Mouse (Mus musculus) forebrain, postnatal 0 days (tissue): ENCODE results near the gene Gm20671. TPM values are rescaled to one million over a fixed set of nuclear protein-coding genes. Genes with fewer than 3 reads are reported as not detected.
"Not testable (repeated sequence)": the region's sequence is repeated elsewhere in the genome, so short reads cannot be mapped to it uniquely, and the experiment has no call there.

Experiments used
- ATAC-seq: fragments of 200-750 bp; cut with Nextera tagmentation; 2 replicates; pipeline ENCODE4 v1.8.0; 2017; ENCODE audit warnings: mild to moderate bottlenecking, moderate library complexity
- DNase-seq: peaks from one replicate; pipeline ENCODE4 v3.0.0-alpha.2; 2015
- H3K27ac ChIP-seq: fragments of 300-500 bp; sonication (generic); 2 replicates; pipeline ENCODE4 v1.5.1; 2014; ENCODE audit warnings: low read depth, mild to moderate bottlenecking, antibody characterized with exemption, low read length, moderate library complexity, mixed read lengths
- H3K27me3 ChIP-seq: fragments of 300-500 bp; sonication (generic); 2 replicates; pipeline ENCODE4 v1.6.1; 2014; ENCODE audit warnings: mild to moderate bottlenecking, low read length, mixed read lengths; ENCODE audit not compliant: insufficient read depth
- H3K36me3 ChIP-seq: fragments of 300-500 bp; sonication (generic); 2 replicates; pipeline ENCODE4 v1.6.1; 2014; ENCODE audit warnings: mild to moderate bottlenecking, moderate library complexity; ENCODE audit not compliant: insufficient read depth
- H3K4me1 ChIP-seq: fragments of 300-500 bp; sonication (generic); 2 replicates; pipeline ENCODE4 v1.6.1; 2014; ENCODE audit warnings: antibody characterized with exemption; ENCODE audit not compliant: insufficient read depth
- H3K4me2 ChIP-seq: fragments of 300-500 bp; sonication (generic); 2 replicates; pipeline ENCODE4 v1.6.1; 2014; ENCODE audit warnings: low read depth, mild to moderate bottlenecking, moderate library complexity
- H3K4me3 ChIP-seq: fragments of 300-500 bp; sonication (generic); 2 replicates; pipeline ENCODE4 v1.5.1; 2014; ENCODE audit warnings: low read depth, low read length, mixed read lengths
- H3K9ac ChIP-seq: fragments of 300-500 bp; sonication (generic); 2 replicates; pipeline ENCODE4 v1.6.1; 2014; ENCODE audit warnings: mild to moderate bottlenecking
- H3K9me3 ChIP-seq: fragments of 300-500 bp; sonication (generic); 2 replicates; pipeline ENCODE4 v1.6.1; 2016; ENCODE audit warnings: low read length
- CTCF ChIP-seq: sonication (generic); IDR thresholded peaks from 2 replicates; pipeline ENCODE4 v1.5.1; 2016; ENCODE audit warnings: antibody characterized with exemption, control low read depth, low read depth
- WGBS: fragments of 180-500 bp; shearing (Covaris S2); extraction: QIAGEN DNeasy Blood & Tissue Kit; methylation state at CpG from one replicate; pipeline ENCODE4 v1.1.7; 2014; 5-methylcytosine and 5-hydroxymethylcytosine counted together
- polyA plus RNA-seq: library from polyadenylated mRNA; unstranded; fragments of >200 nt; fragmentation: Nextera tagmentation; extraction: Ambion mirVana; gene quantifications from 2 replicates; pipeline ENCODE4 v1.2.1, GENCODE M21; 2015
- total RNA-seq: library from RNA; depleted of rRNA; stranded (reverse); fragments of >200 nt; gene quantifications from 2 replicates; pipeline ENCODE4 v1.2.3, GENCODE M21; 2014

Gm20671 gene
- total and polyA plus RNA-seq, 2 experiments from 2014 or later = 3.0 TPM; not detected in 1

GRCm38 (mm10) chr5:32761566-32762140, 65.3 kb downstream of the Gm20671 start:
- no peak for TF ChIP-seq CTCF
- 87% methylated on average over 5 of the region's 5 CpGs for WGBS
- H3K27me3 ChIP-seq = no peaks in the 10 kb centered on the region
- ATAC-seq = no peak
- no peak overlapping the region for H3K4me2 ChIP-seq
- H3K4me3 ChIP-seq = no peak overlapping the region
- H3K27ac ChIP-seq = no peak overlapping the region
- no peaks in the 10 kb centered on the region for H3K9me3 ChIP-seq
- peaks cover 24% of the 10 kb centered on the region for H3K36me3 ChIP-seq
- no peak for DNase-seq
- H3K4me1 ChIP-seq = no peaks in the 10 kb centered on the region
- no peak overlapping the region for H3K9ac ChIP-seq

DNA sequence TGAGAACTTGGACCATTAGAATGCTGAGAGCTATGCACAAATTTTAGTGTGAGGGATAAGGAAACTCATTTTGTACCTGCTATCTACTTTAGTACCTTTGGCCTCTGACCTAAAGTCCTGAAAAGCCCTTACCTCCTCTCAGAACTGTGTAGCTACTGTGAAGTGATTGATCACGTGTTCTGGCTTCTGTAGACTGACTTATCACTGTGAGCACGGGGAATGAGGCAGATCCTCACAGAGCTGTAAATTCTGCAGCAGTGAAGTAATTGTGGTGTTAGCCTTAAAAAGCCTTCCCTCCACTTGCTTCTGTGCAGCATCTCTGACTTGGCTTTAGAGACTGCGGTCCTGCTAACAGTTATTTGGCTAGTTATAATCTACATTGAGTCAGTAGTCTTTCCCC, 66.1 kb downstream of the Gm20671 start:
- H3K4me2 ChIP-seq = no peak overlapping the region
- ATAC-seq = no peak
- no peaks in the 10 kb centered on the region for H3K4me1 ChIP-seq
- no peaks in the 10 kb centered on the region for H3K27me3 ChIP-seq
- no peak overlapping the region for H3K4me3 ChIP-seq
- TF ChIP-seq CTCF = no peak
- H3K36me3 ChIP-seq = peaks cover 21% of the 10 kb centered on the region
- WGBS = 98% methylated on average over 3 of the region's 3 CpGs
- no peak overlapping the region for H3K27ac ChIP-seq
- no peaks in the 10 kb centered on the region for H3K9me3 ChIP-seq
- DNase-seq = no peak
- H3K9ac ChIP-seq = no peak overlapping the region

DNA sequence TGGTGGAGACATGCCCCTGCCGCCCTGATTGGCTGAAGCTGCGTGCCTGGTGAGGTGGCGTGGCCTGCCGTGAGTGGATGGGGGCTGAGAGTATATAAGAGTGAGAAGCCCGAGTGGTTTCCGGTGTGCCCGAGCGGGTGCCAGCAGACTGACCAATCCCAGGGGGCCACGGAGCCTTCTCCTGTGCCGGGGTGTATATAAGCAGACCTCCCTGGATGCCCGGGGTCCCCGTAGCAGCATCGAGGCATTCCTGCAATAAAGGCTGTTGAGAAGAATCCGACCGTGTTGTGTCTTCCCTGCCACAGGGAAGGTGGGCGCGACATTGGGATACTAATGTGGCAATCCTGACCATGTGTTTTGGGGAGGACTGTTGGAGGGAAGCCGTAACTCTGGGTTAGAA, 66.6 kb downstream of the Gm20671 start:
- not testable (repeated sequence) for H3K4me1 ChIP-seq, H3K4me3 ChIP-seq, H3K27ac ChIP-seq, H3K4me2 ChIP-seq, ATAC-seq, DNase-seq, H3K9ac ChIP-seq, H3K9me3 ChIP-seq, H3K27me3 ChIP-seq
- peaks cover 21% of the 10 kb centered on the region for H3K36me3 ChIP-seq
- WGBS = 96% methylated on average over 18 of the region's 18 CpGs

DNA sequence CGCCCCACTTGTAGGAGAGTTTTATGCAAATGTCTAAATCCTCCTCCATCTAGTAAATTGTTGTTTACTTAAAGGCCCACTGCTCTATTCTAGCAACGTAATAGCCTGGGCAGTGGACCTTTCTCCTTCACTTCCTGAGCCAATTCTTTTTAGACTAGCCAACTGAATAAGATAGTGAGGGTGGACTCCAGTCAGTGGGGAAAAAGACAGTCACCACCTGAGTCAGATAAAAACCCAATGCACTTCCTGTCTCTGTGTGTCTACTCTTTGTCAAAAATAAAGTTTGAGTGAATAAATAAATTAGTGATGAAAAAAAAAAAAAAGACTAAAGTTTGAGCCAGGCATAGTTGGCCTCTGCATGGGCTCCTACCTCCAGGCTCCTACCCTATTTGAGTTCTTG, 67.2 kb downstream of the Gm20671 start:
- TF ChIP-seq CTCF = no peak
- no peak overlapping the region for H3K9ac ChIP-seq
- WGBS = 80% methylated on average over 2 of the region's 2 CpGs
- H3K4me2 ChIP-seq = no peak overlapping the region
- no peak for ATAC-seq
- no peaks in the 10 kb centered on the region for H3K9me3 ChIP-seq
- H3K36me3 ChIP-seq = peaks cover 20% of the 10 kb centered on the region
- DNase-seq = no peak
- H3K4me1 ChIP-seq = no peaks in the 10 kb centered on the region
- H3K27me3 ChIP-seq = no peaks in the 10 kb centered on the region
- H3K4me3 ChIP-seq = no peak overlapping the region
- H3K27ac ChIP-seq = no peak overlapping the region

DNA sequence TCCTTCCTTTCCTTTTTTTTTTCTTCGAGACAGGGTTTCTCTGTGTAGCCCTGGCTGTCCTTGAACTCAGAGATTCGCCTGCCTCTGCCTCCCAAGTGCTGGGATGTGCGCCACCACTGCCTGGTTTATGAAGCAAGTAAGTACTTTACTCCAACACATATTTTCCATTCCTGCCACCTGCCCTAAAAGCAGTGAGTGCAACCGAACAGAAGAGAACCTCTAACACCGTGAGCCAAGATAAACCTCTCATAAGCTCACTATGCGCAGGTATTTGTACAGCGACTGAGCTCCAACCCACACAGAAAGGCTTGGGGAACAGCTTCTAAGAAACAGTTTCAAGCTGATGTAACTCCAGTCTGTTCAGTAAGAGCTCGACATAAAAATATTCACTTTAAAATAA, 70.8 kb downstream of the Gm20671 start:
- TF ChIP-seq CTCF = no peak
- DNase-seq = no peak

GRCm38 (mm10) chr5:32751736-32752135, 75.2 kb downstream of the Gm20671 start:
- ATAC-seq = no peak
- no peak for DNase-seq
- Histone ChIP-seq H3K4me1 (no peaks in the 10 kb centered on the region), H3K4me3 (no peak overlapping the region), H3K9me3 (no peaks in the 10 kb centered on the region), H3K4me2 (no peak overlapping the region), H3K36me3 (no peaks in the 10 kb centered on the region), H3K27ac (no peak overlapping the region), H3K9ac (no peak overlapping the region), H3K27me3 (no peaks in the 10 kb centered on the region)
- TF ChIP-seq CTCF = no peak
- 40% methylated on average over 2 of the region's 2 CpGs for WGBS

More for the DNA sequence above, 70.8 kb downstream of the Gm20671 start:
- H3K4me3 ChIP-seq = no peak overlapping the region
- H3K27ac ChIP-seq = no peak overlapping the region
- WGBS = 95% methylated on average over 8 of the region's 8 CpGs
- no peaks in the 10 kb centered on the region; the same call in 1 of the 2 replicates for H3K36me3 ChIP-seq
- H3K9ac ChIP-seq = no peak overlapping the region
- no peaks in the 10 kb centered on the region for H3K4me1 ChIP-seq
- ATAC-seq = no peak
- no peaks in the 10 kb centered on the region for H3K27me3 ChIP-seq
- H3K9me3 ChIP-seq = no peaks in the 10 kb centered on the region
- no peak overlapping the region for H3K4me2 ChIP-seq

DNA sequence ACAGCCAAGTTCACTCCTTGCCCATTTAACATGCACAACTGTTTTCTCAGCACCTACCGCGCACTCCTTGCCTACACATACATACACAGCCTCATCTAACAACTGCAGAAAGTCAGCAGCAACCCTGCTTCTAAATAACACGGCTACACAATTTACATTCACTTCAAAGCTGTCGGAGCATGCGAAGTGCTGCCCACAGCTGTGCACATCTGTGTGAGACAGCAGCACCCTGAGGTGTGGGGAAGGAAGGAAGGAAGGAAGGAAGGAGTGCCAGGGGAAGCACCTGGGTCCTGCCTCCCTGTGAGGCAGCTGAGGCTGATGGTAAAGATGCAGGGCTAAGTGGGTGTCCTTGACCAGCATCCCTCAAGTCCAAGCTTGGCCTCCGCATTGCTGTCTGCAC, 78.0 kb downstream of the Gm20671 start:
- Histone ChIP-seq H3K27ac (no peak overlapping the region), H3K4me3 (no peak overlapping the region), H3K4me2 (no peak overlapping the region), H3K36me3 (no peaks in the 10 kb centered on the region), H3K9me3 (no peaks in the 10 kb centered on the region), H3K4me1 (no peaks in the 10 kb centered on the region), H3K9ac (no peak overlapping the region), H3K27me3 (no peaks in the 10 kb centered on the region)
- no peak for ATAC-seq
- TF ChIP-seq CTCF = no peak
- DNase-seq = no peak
- 92% methylated on average over 6 of the region's 6 CpGs for whole genome bisulfite sequencing
